Comparison of ENCODE assay signal across 18 mouse cellular contexts in the genomic region with DNA sequence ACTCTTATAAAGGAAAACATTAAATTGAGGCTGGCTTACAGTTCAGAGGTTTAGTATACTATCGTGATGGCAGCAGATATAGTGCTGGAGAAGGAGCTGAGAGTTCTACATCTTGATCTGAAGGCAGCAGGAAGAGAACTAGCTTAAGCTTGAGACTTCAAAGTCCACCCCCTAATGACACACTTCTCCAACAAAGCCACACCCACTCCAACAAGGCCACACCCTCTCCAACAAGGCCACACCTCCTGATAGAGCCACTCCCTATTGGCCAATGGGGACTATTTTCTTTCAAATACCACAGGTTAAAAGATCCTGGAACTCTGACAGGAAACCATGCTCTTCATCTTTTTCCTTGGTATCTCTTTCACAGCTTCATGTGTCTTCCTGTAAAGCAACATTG.
"Had no signal": no experiment of that assay in that cellular context is flagged by ENCODE, and none has a peak within 500 bp of the region (broad histone marks: within the 10 kb centered on the region; RNA-seq: fewer than 3 reads in every experiment).

No protein-coding gene starts in this region.

- H3K27ac ChIP-seq: midbrain, embryonic 10.5 days; midbrain, embryonic 12.5 days; neural tube, embryonic 13.5 days; neural tube, embryonic 15.5 days had no signal

- H3K27me3 ChIP-seq: midbrain, embryonic 12.5 days; neural tube, embryonic 13.5 days; neural tube, embryonic 15.5 days had no signal

- H3K36me3 ChIP-seq: midbrain, embryonic 10.5 days; midbrain, embryonic 12.5 days; neural tube, embryonic 13.5 days; neural tube, embryonic 15.5 days had no signal

- H3K4me3 ChIP-seq: midbrain, embryonic 10.5 days; midbrain, embryonic 12.5 days; myocyte; neural tube, embryonic 13.5 days; neural tube, embryonic 15.5 days had no signal

- H3K4me1 ChIP-seq: midbrain, embryonic 10.5 days; midbrain, embryonic 12.5 days; neural tube, embryonic 13.5 days; neural tube, embryonic 15.5 days had no signal

- DNase-seq: lung, adult 18-20 months; lung, embryonic 14.5 days; lung, postnatal 10 days; lung, postnatal 4 days; midbrain, embryonic 14.5 days; retina, postnatal 1 day; right cerebral cortex, adult 18-20 months; right cerebral cortex, postnatal 25 days; right cerebral cortex, postnatal 4 days; spleen, adult 18-20 months; thymus, adult 18-20 months; thymus, postnatal 14 days; thymus, postnatal 36 days had no signal
